Comparison of ENCODE assay signal across 11 mouse cellular contexts in the genomic region with DNA sequence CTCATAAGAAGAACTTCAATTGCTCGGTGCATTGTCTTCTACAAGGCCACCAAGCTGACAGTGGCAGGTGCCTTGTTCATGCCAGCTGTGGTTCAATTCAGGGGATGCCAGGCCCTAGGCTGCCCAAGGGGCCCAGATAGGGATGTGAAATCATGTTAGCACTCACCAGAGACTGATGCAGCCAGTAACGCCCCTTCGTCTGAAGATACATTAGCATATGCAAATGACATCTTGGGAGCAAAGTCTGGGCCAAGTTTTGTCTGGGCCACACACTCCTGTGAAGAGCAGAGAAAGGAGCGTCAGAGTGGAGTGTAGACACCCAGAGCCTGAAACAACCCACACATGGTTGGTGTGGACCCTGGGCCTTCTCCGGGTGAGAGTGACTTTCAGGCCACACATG. TPM values are rescaled to one million over a fixed set of nuclear protein-coding genes. Genes with fewer than 3 reads are reported as not detected.
A peak's percentile ranks its signal among the peaks of the same experiment; 100 is the strongest.
DNase-seq lines count a peak whose midpoint lies in the region; ATAC-seq lines count a peak whose summit lies in the region.
"Had no signal": no experiment of that assay in that cellular context is flagged by ENCODE, and none has a peak within 500 bp of the region (broad histone marks: within the 10 kb centered on the region; RNA-seq: fewer than 3 reads in every experiment).

No protein-coding gene starts in this region.

- H3K9ac ChIP-seq in midbrain, embryonic 15.5 days = no peak overlapping the region
- no peak overlapping the region for H3K9ac ChIP-seq in midbrain, embryonic 16.5 days (ENCODE audit: low read depth, low read length)

- 61% methylated on average over 5 of the region's 5 CpGs for WGBS in midbrain, embryonic 15.5 days
- 54% methylated on average over 5 of the region's 5 CpGs for WGBS in midbrain, embryonic 16.5 days
- WGBS in hindbrain, embryonic 10.5 days = 72% methylated on average over 5 of the region's 5 CpGs

- H3K27ac ChIP-seq in midbrain, embryonic 15.5 days = peak overlapping the region; percentile 2; the same call in 1 of the 2 replicates
- H3K27ac ChIP-seq in midbrain, embryonic 16.5 days (ENCODE audit: low read length) = no peak overlapping the region
- peak overlapping the region; percentile 3; the same call in 1 of the 2 replicates for H3K27ac ChIP-seq in hindbrain, embryonic 10.5 days

- DNase-seq in ZHBTc4 (ENCODE audit: low read depth, low spot score) = peak; percentile 53
- DNase-seq in hindbrain, embryonic 10.5 days (ENCODE audit: low spot score) = no peak
- DNase-seq in urinary bladder, adult 18-20 months (ENCODE audit: low spot score in 2 of 2) = no peak
- no peak for DNase-seq in embryo, embryonic 9.5 days (ENCODE audit: extremely low spot score)
- DNase-seq: kidney, adult 11 months; liver; lung, adult 2 months; spleen, adult 18-20 months had no signal

- H3K4me1 ChIP-seq in midbrain, embryonic 15.5 days = no peaks in the 10 kb centered on the region
- no peaks in the 10 kb centered on the region for H3K4me1 ChIP-seq in midbrain, embryonic 16.5 days (ENCODE audit: control insufficient read depth, insufficient read depth, low read length)
- peaks cover 9% of the 10 kb centered on the region; the same call in 1 of the 2 replicates for H3K4me1 ChIP-seq in hindbrain, embryonic 10.5 days (replicated peaks)

- H3K36me3 ChIP-seq in midbrain, embryonic 15.5 days (replicated peaks) = no peaks in the 10 kb centered on the region
- no peaks in the 10 kb centered on the region for H3K36me3 ChIP-seq in midbrain, embryonic 16.5 days (ENCODE audit: control insufficient read depth, insufficient read depth, low read length)
- H3K36me3 ChIP-seq in hindbrain, embryonic 10.5 days = no peaks in the 10 kb centered on the region

- ATAC-seq in midbrain, embryonic 15.5 days (replicated peaks) = no peak
- no peak for ATAC-seq in midbrain, embryonic 16.5 days
- peak; percentile 68; the same call in 1 of the 2 replicates for ATAC-seq in neutrophil, adult 5-6 weeks (ENCODE audit: extremely low read depth, insufficient number of reproducible peaks, low FRiP score, poor library complexity, severe bottlenecking)

- no peaks in the 10 kb centered on the region for H3K9me3 ChIP-seq in midbrain, embryonic 15.5 days
- no peaks in the 10 kb centered on the region for H3K9me3 ChIP-seq in midbrain, embryonic 16.5 days (replicated peaks; ENCODE audit: control insufficient read depth, low read length, poor library complexity, severe bottlenecking)
- no peaks in the 10 kb centered on the region for H3K9me3 ChIP-seq in hindbrain, embryonic 10.5 days

- no peaks in the 10 kb centered on the region for H3K27me3 ChIP-seq in midbrain, embryonic 15.5 days (replicated peaks)
- H3K27me3 ChIP-seq in midbrain, embryonic 16.5 days (ENCODE audit: control insufficient read depth, insufficient read depth, low read depth, low read length) = no peaks in the 10 kb centered on the region
- H3K27me3 ChIP-seq in hindbrain, embryonic 10.5 days (ENCODE audit: insufficient read depth, poor library complexity, severe bottlenecking) = no peaks in the 10 kb centered on the region

- no peak overlapping the region for H3K4me3 ChIP-seq in midbrain, embryonic 15.5 days
- H3K4me3 ChIP-seq in midbrain, embryonic 16.5 days (ENCODE audit: low read depth, low read length) = no peak overlapping the region
- no peak overlapping the region for H3K4me3 ChIP-seq in hindbrain, embryonic 10.5 days

- H3K4me2 ChIP-seq in midbrain, embryonic 15.5 days = no peak overlapping the region
- no peak overlapping the region for H3K4me2 ChIP-seq in midbrain, embryonic 16.5 days (ENCODE audit: low read length)

RNA-seq across cellular contexts. Expression of a gene that starts 17.0 kb away (rescaled TPM):
- polyA plus RNA-seq in midbrain, embryonic 15.5 days (2015; fragmentation: Nextera tagmentation; extraction: Ambion mirVana) = 30.8 and 34.0 TPM in 2 replicates
- polyA plus RNA-seq in midbrain, embryonic 16.5 days (2015; fragmentation: Nextera tagmentation; extraction: Ambion mirVana) = 22.1 and 25.4 TPM in 2 replicates
- polyA plus RNA-seq in hindbrain, embryonic 10.5 days (2016; fragmentation: Nextera tagmentation; extraction: Ambion mirVana) = 6.0 and 16.2 TPM in 2 replicates
- 0.61 and 2.2 TPM in 2 replicates for total RNA-seq in neutrophil, adult 5-6 weeks (2017)
